Mouse (Mus musculus): Measurements from ENCODE around the gene Zfp872. TPM values are rescaled to one million over a fixed set of nuclear protein-coding genes. Genes with fewer than 3 reads are reported as not detected.

Zfp872 gene
- total and polyA plus RNA-seq, 3 experiments, result not detected

- no peak overlapping the region for H3K27ac ChIP-seq (ENCODE audit: control insufficient read depth, low read depth, low read length)
- DNase-seq (ENCODE audit: low read depth, low spot score), result no peak
- H3K36me3 ChIP-seq (ENCODE audit: control insufficient read depth in 1 of 2, insufficient read depth in 2 of 2, low read length in 2 of 2), result no peaks in the 10 kb centered on the region
- H3K4me3 ChIP-seq (ENCODE audit: control insufficient read depth in 1 of 2, insufficient read depth in 1 of 2, low read depth in 2 of 2, low read length in 2 of 2), result no peak overlapping the region
- no peaks in the 10 kb centered on the region for H3K79me2 ChIP-seq (ENCODE audit: control insufficient read depth, insufficient read depth, low read length, poor library complexity)
- peaks cover 0 to 2% of the 10 kb centered on the region in 2 experiments; a peak in 1 of 4 replicates for H3K27me3 ChIP-seq (ENCODE audit: control insufficient read depth in 1 of 2, insufficient read depth in 2 of 2, low read length in 2 of 2)
- no peaks in the 10 kb centered on the region; the same call in 1 of the 2 replicates for H3K9me3 ChIP-seq (replicated peaks; ENCODE audit: insufficient read depth, low read length)
- H3K9ac ChIP-seq (ENCODE audit: control insufficient read depth, low read depth, low read length, poor library complexity, severe bottlenecking), result no peak overlapping the region
- TF ChIP-seq MEF2A (IDR thresholded peaks at IDR 0.05; ENCODE audit: extremely low read depth, insufficient replicate concordance, low read depth, low read length, poor library complexity, severe bottlenecking), result no peak
- no peak for TF ChIP-seq UBTF (IDR thresholded peaks at IDR 0.05; ENCODE audit: borderline replicate concordance, insufficient read depth, low read depth, low read length)
- TF ChIP-seq CHD2 (IDR thresholded peaks at IDR 0.05; ENCODE audit: low read length), result no peak
- TF ChIP-seq ZMIZ1 (IDR thresholded peaks at IDR 0.05; ENCODE audit: low read depth, low read length), result no peak
- no peak for TF ChIP-seq MYC (IDR thresholded peaks at IDR 0.05; ENCODE audit: low read depth, low read length)
- no peak for TF ChIP-seq ZKSCAN1 (IDR thresholded peaks at IDR 0.05; ENCODE audit: low read depth, low read length)
- TF ChIP-seq HCFC1 (IDR thresholded peaks at IDR 0.05; ENCODE audit: low read depth, low read length), result no peak
- TF ChIP-seq JUND (IDR thresholded peaks at IDR 0.05; ENCODE audit: low read depth, low read length), result no peak
- no peak for TF ChIP-seq ETS1 (IDR thresholded peaks at IDR 0.05; ENCODE audit: low read depth, low read length)
- TF ChIP-seq MAFK (IDR thresholded peaks at IDR 0.05; ENCODE audit: borderline replicate concordance, low read depth, low read length), result no peak
- TF ChIP-seq POLR2AphosphoS5 (IDR thresholded peaks at IDR 0.05; ENCODE audit: borderline replicate concordance, low read depth, low read length), result no peak
- TF ChIP-seq ZC3H11A (IDR thresholded peaks at IDR 0.05; ENCODE audit: low read depth, low read length), result no peak
- TF ChIP-seq BHLHE40 (IDR thresholded peaks at IDR 0.05; ENCODE audit: borderline replicate concordance, low read depth, low read length), result no peak
- no peak for TF ChIP-seq POLR2A (IDR thresholded peaks at IDR 0.05; ENCODE audit: control insufficient read depth in 1 of 2, insufficient read depth in 1 of 2, low read depth in 1 of 2, low read length in 2 of 2, poor library complexity in 1 of 2)
- TF ChIP-seq MAZ (IDR thresholded peaks at IDR 0.05; ENCODE audit: low read depth, low read length), result no peak
- no peak for TF ChIP-seq SMC3 (IDR thresholded peaks at IDR 0.05; ENCODE audit: low read depth, low read length)
- TF ChIP-seq USF1 (IDR thresholded peaks at IDR 0.05; ENCODE audit: low read depth, low read length), result no peak
- no peak for TF ChIP-seq TBP (IDR thresholded peaks at IDR 0.05; ENCODE audit: low read depth, low read length)
- TF ChIP-seq ELF1 (IDR thresholded peaks at IDR 0.05; ENCODE audit: low read depth, low read length), result no peak
- H3K4me1 ChIP-seq (ENCODE audit: control insufficient read depth in 1 of 2, insufficient read depth in 2 of 2, low read length in 2 of 2), result no peaks in the 10 kb centered on the region
Measured at GRCm38 (mm10) chr9:22172318-22172717, 15.6 kb upstream of the Zfp872 start.

GRCm38 (mm10) chr9:22196412-22196811, 8.5 kb downstream of the Zfp872 start:
- Histone ChIP-seq H3K36me3 (ENCODE audit: control insufficient read depth in 1 of 2, insufficient read depth in 2 of 2, low read length in 2 of 2) (no peaks in the 10 kb centered on the region), H3K9me3 (replicated peaks; ENCODE audit: insufficient read depth, low read length) (no peaks in the 10 kb centered on the region), H3K27me3 (ENCODE audit: control insufficient read depth in 1 of 2, insufficient read depth in 2 of 2, low read length in 2 of 2) (peaks cover 3 to 10% of the 10 kb centered on the region in 2 experiments), H3K4me1 (ENCODE audit: control insufficient read depth in 1 of 2, insufficient read depth in 2 of 2, low read length in 2 of 2) (no peaks in the 10 kb centered on the region), H3K4me3 (ENCODE audit: control insufficient read depth in 1 of 2, insufficient read depth in 1 of 2, low read depth in 2 of 2, low read length in 2 of 2) (no peak overlapping the region), H3K79me2 (ENCODE audit: control insufficient read depth, insufficient read depth, low read length, poor library complexity) (no peaks in the 10 kb centered on the region), H3K9ac (ENCODE audit: control insufficient read depth, low read depth, low read length, poor library complexity, severe bottlenecking) (no peak overlapping the region), H3K27ac (ENCODE audit: control insufficient read depth, low read depth, low read length) (no peak overlapping the region)
- TF ChIP-seq GABPA (IDR thresholded peaks at IDR 0.05; ENCODE audit: low read depth, low read length) (no peak), EP300 (IDR thresholded peaks at IDR 0.05; ENCODE audit: low read depth in 1 of 2, low read length in 2 of 2) (no peak), ZKSCAN1 (IDR thresholded peaks at IDR 0.05; ENCODE audit: low read depth, low read length) (no peak), JUND (IDR thresholded peaks at IDR 0.05; ENCODE audit: low read depth, low read length) (no peak), GATA1 (IDR thresholded peaks at IDR 0.05; ENCODE audit: low read depth, low read length) (peak; percentile 72)
- DNase-seq (ENCODE audit: low read depth, low spot score), result no peak
